Mouse (Mus musculus) limb, embryonic 12.5 days (tissue): ENCODE results near the gene Atxn2. TPM values are rescaled to one million over a fixed set of nuclear protein-coding genes. Genes with fewer than 3 reads are reported as not detected.

Experiments used
- ATAC-seq: fragments of 200-750 bp; cut with Nextera tagmentation; 2 replicates; pipeline ENCODE4 v1.8.0; 2017; ENCODE audit warnings: low read depth, moderate TSS enrichment; ENCODE audit not compliant: insufficient number of reproducible peaks, insufficient read depth, low FRiP score, low TSS enrichment
- H3K27ac ChIP-seq: fragments of 300-500 bp; sonication (generic); 2 replicates; pipeline ENCODE4 v1.5.1; 2016; ENCODE audit warnings: mild to moderate bottlenecking, moderate library complexity
- H3K27me3 ChIP-seq: fragments of 300-500 bp; sonication (generic); 2 replicates; pipeline ENCODE4 v1.6.1; 2016; ENCODE audit warnings: mild to moderate bottlenecking, moderate library complexity
- H3K36me3 ChIP-seq: fragments of 300-500 bp; sonication (generic); 2 replicates; pipeline ENCODE4 v1.6.1; 2016; ENCODE audit warnings: mild to moderate bottlenecking, moderate library complexity
- H3K4me1 ChIP-seq: fragments of 300-500 bp; sonication (generic); replicated peaks from 2 replicates; pipeline ENCODE4 v1.6.1; 2016
- H3K4me2 ChIP-seq: fragments of 300-500 bp; sonication (generic); 2 replicates; pipeline ENCODE4 v1.6.1; 2016; ENCODE audit warnings: mild to moderate bottlenecking, moderate library complexity
- H3K4me3 ChIP-seq: fragments of 300-500 bp; sonication (generic); replicated peaks from 2 replicates; pipeline ENCODE4 v1.5.1; 2016; ENCODE audit warnings: mild to moderate bottlenecking
- H3K9ac ChIP-seq: fragments of 300-500 bp; sonication (generic); replicated peaks from 2 replicates; pipeline ENCODE4 v1.6.1; 2016; ENCODE audit warnings: mild to moderate bottlenecking, moderate library complexity
- H3K9me3 ChIP-seq: fragments of 300-500 bp; sonication (generic); 2 replicates; pipeline ENCODE4 v1.6.1; 2016; ENCODE audit warnings: mild to moderate bottlenecking, moderate library complexity
- WGBS: fragments of 180-500 bp; shearing (Covaris S2); methylation state at CpG from one replicate; pipeline ENCODE4 v1.1.7; 2016; 5-methylcytosine and 5-hydroxymethylcytosine counted together
- polyA plus RNA-seq: library from polyadenylated mRNA; unstranded; fragments of >200 nt; fragmentation: Nextera tagmentation; extraction: Ambion mirVana; gene quantifications from 2 replicates; pipeline ENCODE4 v1.2.1, GENCODE M21; 2016

The Atxn2 gene
- polyA plus RNA-seq, 1 experiment from 2014 or later = 79.2 TPM

DNA sequence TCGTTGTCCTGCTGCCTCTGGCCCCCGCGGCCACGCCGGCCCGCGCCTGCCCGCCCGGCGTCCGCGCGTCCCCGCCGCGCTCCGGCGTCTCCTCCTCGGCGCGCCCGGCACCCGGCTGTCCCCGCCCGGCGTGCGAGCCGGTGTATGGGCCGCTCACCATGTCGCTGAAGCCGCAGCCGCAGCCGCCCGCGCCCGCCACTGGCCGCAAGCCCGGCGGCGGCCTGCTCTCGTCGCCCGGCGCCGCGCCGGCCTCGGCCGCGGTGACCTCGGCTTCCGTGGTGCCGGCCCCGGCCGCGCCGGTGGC is 743 bp downstream of the Atxn2 start:
- peak overlapping the region; percentile 98 for H3K4me3 ChIP-seq
- H3K9me3 ChIP-seq = no peaks in the 10 kb centered on the region
- H3K27me3 ChIP-seq = no peaks in the 10 kb centered on the region
- H3K36me3 ChIP-seq = peaks cover 11% of the 10 kb centered on the region; the same call in 1 of the 2 replicates
- peaks cover 32% of the 10 kb centered on the region for H3K4me1 ChIP-seq
- ATAC-seq = no peak
- peak overlapping the region; percentile 96 for H3K9ac ChIP-seq
- 2% methylated on average over 57 of the region's 57 CpGs for WGBS
- peak overlapping the region; percentile 86 for H3K4me2 ChIP-seq
- H3K27ac ChIP-seq = peak overlapping the region; percentile 94

DNA sequence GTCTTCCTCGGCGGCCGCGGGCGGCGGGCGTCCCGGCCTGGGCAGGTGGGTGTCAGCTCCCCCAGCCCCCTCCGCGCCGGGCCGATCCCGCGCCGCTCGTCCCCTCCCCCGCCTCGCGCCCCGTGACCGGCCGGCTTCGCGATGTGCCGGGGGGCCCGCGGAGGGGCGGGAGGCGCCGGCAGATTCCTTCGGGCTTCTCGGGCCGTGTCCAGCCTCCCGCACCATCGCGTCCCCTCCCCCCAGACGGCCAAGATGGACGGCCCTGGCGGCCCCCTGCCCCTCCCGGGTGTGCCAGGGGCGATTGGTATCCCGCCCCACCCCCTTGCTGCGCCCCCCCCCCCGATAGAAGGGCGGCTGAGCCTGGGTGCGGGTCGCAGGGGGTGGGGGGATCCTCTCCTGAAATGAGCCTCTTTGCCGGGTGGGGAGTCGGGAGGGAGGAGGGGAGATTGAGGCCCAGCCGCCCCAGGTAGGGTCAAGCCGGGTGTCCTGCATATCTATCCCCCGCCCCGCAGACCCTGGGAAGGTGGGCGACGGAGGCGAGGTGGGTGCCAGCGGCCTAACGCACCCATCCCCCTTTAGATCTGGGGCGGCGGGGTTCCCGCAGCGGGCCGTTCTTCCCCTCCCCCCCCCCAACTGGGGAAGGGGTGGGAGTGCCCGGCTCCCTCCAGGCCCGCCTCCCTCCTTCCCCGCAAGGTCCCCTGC is 1.2 kb downstream of the Atxn2 start:
- Histone ChIP-seq H3K4me2 (peak overlapping the region; percentile 86), H3K4me3 (peak overlapping the region; percentile 98), H3K9ac (peak overlapping the region; percentile 96), H3K27me3 (no peaks in the 10 kb centered on the region), H3K27ac (peak overlapping the region; percentile 94), H3K9me3 (no peaks in the 10 kb centered on the region), H3K4me1 (peaks cover 32% of the 10 kb centered on the region), H3K36me3 (peaks cover 13% of the 10 kb centered on the region)
- under 1% methylated on average over 45 of the region's 66 CpGs for WGBS
- ATAC-seq = peak; percentile 44; the same call in 1 of the 2 replicates

DNA sequence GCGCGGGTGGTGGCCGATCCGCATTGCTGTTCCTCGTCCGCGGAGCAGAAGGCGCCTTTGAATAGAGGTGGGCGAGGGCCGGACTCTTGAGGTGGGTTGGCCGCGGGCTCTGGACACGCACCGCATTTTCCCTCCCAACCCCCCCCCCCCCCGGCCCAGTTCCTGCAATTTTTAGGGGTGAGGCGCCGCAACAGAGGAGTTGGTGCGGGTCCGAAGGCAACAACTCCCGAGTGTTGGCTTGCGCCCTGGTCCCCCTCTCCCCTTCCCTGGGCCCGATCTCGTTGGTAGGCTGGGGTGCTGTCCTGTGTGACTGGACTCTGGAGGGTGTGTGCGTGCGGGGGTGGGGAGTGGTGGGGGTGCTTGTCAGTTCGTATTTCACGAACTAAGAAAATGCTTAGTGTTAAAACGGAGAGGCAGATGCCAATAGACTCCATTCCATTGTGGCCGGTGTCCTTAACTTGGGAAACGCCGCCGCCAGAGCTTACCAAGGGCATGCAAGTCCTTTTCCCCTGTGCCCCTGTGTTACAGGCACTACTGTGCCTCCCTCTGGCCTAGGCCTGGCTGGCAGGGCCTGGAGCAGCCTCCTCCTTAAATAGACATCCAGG is 1.9 kb downstream of the Atxn2 start:
- no peak for ATAC-seq

DNA sequence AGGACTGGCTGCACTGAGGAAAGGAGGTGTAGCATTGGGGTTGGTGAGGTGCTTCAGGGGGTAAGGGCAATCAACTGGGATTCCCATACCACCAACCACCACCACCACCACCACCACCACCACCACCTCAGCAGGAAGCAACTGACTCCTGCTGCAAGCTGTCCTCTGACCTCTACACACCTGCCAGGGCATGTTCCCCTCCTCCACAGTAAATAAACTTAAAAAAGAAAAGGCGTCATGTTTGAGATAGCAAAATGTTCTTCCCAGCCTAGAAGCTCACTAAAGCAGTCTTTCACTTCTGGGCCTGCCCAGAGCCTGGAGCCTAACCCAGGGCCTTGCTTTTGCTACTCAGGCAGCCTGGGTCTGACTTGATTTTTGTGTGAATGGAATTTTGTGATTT is 3.2 kb downstream of the Atxn2 start:
- ATAC-seq = no peak
- Histone ChIP-seq H3K4me1 (peaks cover 42% of the 10 kb centered on the region), H3K36me3 (peaks cover 19% of the 10 kb centered on the region), H3K4me3 (no peak overlapping the region), H3K27ac (no peak overlapping the region), H3K9me3 (no peaks in the 10 kb centered on the region), H3K27me3 (no peaks in the 10 kb centered on the region), H3K9ac (no peak overlapping the region), H3K4me2 (peak overlapping the region; percentile 86)
- 95% methylated on average over 1 of the region's 1 CpGs for WGBS

More for the DNA sequence above, 1.9 kb downstream of the Atxn2 start:
- no peaks in the 10 kb centered on the region for H3K9me3 ChIP-seq
- 1% methylated on average over 32 of the region's 32 CpGs for WGBS
- peak overlapping the region; percentile 94 for H3K27ac ChIP-seq
- H3K4me2 ChIP-seq = peak overlapping the region; percentile 86
- peak overlapping the region; percentile 96 for H3K9ac ChIP-seq
- H3K4me3 ChIP-seq = peak overlapping the region; percentile 98
- peaks cover 19% of the 10 kb centered on the region for H3K36me3 ChIP-seq
- peaks cover 36% of the 10 kb centered on the region for H3K4me1 ChIP-seq
- no peaks in the 10 kb centered on the region for H3K27me3 ChIP-seq

DNA sequence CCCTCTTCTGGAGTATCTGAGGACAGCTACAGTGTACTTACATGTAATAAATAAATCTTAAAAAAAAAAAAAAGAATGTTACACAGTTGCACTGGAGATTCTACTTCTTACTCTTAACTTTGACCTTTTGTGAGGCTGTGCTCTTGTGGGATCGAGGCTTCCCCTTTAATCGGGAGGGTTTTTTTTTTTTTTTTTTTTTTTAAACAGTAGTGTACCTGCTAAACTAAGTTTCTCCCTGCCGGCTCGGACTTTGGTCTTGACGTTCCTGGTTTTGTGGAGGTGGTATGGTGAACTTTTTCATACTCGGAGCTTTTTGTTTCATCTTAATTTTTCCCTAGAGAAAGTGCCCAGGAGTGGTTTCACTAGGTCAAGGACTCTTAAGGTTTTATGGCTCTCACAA is 3.8 kb downstream of the Atxn2 start:
- H3K27ac ChIP-seq = no peak overlapping the region
- no peak for ATAC-seq
- peaks cover 44% of the 10 kb centered on the region for H3K4me1 ChIP-seq
- WGBS = 84% methylated on average over 6 of the region's 6 CpGs
- H3K9ac ChIP-seq = no peak overlapping the region
- H3K27me3 ChIP-seq = no peaks in the 10 kb centered on the region
- no peak overlapping the region for H3K4me3 ChIP-seq
- H3K9me3 ChIP-seq = no peaks in the 10 kb centered on the region
- H3K36me3 ChIP-seq = peaks cover 19% of the 10 kb centered on the region
- no peak overlapping the region for H3K4me2 ChIP-seq

DNA sequence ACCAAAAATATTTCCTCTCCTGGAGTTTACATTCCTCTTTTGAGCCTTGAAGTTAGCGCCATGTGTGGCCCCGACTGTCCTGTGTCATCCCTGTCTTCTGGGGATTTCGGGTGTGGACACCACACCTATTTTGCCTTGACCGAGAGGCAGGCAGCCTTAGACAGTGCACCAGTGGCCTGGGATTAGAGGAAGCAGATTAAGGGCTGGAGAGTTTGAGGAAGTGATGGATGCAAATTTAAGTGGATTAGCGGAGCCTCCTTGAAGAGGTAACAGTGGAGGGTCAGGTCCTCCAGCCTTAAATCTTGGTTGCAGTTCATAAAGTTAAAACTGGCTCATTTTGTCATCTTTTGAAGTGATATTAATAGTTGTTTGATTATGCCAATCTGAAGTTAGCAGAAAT is 7.3 kb downstream of the Atxn2 start:
- peaks cover 46% of the 10 kb centered on the region for H3K4me1 ChIP-seq
- H3K4me3 ChIP-seq = no peak overlapping the region
- H3K27ac ChIP-seq = no peak overlapping the region
- no peaks in the 10 kb centered on the region for H3K27me3 ChIP-seq
- H3K9ac ChIP-seq = no peak overlapping the region
- no peak for ATAC-seq
- WGBS = 86% methylated on average over 5 of the region's 5 CpGs
- H3K9me3 ChIP-seq = no peaks in the 10 kb centered on the region
- H3K36me3 ChIP-seq = peaks cover 19% of the 10 kb centered on the region
- no peak overlapping the region for H3K4me2 ChIP-seq

DNA sequence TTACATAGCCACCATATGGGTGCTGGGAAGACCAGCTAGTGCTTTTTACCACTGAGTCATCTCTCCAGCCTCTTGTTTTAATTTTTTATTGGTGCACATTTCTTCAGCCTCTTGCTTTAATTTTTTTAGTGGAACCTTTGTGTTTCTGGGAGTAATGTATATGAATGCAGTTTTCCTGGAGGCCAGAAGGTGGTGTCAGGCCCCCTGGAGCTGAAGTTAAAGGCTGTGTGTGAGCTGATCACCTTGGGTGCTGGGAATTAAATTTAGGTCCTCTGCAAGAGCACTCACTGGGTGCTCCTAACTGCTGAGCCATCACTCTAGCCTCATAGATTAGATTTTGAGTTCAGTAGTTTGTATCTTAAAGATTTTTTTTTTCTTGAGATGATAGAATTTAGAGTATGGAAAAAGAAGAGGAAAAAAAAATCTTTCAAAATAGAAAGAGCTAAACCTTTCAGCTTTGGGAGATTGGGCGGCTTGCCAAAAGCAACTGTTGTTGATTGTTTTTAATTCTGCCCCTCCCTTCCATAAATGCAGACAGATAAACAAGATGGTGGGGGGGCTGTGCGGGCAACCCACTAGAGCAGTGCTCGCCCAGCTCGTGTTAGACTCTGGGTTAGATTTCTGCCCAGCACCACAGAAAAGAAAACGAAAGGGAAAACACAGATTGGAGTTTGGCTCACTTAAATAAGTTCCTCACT is 9.9 kb downstream of the Atxn2 start:
- 93% methylated on average over 5 of the region's 5 CpGs for WGBS
- peaks cover 24% of the 10 kb centered on the region for H3K4me1 ChIP-seq
- H3K9me3 ChIP-seq = no peaks in the 10 kb centered on the region
- H3K27me3 ChIP-seq = no peaks in the 10 kb centered on the region
- no peak overlapping the region for H3K27ac ChIP-seq
- H3K9ac ChIP-seq = no peak overlapping the region
- H3K4me2 ChIP-seq = no peak overlapping the region
- ATAC-seq = no peak
- peaks cover 8% of the 10 kb centered on the region for H3K36me3 ChIP-seq
- no peak overlapping the region for H3K4me3 ChIP-seq

DNA sequence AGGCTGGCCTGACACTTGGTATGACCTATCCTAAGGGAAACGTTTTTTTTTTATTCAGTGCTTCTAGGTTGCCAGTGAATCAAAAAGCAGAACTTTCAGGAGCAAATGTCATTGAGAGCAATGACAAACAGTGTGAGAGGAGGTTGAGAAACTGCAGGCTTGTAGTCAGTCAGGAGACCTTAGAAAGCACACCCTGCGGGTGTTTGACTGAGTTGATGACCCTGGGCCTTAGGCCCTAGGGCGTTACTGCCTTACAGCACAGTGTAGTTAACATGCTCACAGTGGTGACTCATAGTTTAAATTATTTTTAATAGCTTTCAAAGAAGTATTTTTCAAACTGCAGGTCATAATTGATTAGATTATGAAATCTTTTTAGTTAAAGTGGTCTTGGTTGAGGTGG is 10.7 kb downstream of the Atxn2 start:
- 76% methylated on average over 3 of the region's 3 CpGs for WGBS
- Histone ChIP-seq H3K27me3 (no peaks in the 10 kb centered on the region), H3K4me1 (peaks cover 18% of the 10 kb centered on the region; the same call in 1 of the 2 replicates), H3K9ac (no peak overlapping the region), H3K4me3 (no peak overlapping the region), H3K36me3 (peaks cover 8% of the 10 kb centered on the region), H3K4me2 (no peak overlapping the region), H3K27ac (no peak overlapping the region), H3K9me3 (no peaks in the 10 kb centered on the region)
- no peak for ATAC-seq

DNA sequence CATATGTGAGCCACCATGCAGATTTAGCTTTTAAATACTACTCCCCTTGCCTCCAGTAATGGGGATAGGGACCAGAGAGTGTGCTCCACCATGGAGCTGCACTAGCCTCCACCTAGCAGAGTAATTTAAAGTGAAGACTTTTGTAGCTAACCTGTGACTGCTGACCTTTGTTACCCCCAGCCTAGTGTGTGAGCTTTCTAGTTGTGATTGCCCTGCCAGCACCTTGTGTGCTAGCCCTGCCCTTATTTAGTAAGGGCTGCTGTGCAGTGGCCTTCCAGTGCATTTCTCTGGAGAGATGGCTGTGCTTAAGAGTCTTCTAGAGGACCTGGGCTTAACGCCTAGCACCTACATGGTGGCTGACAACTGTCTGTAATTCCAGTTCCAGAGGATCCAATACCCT is 13.5 kb downstream of the Atxn2 start:
- H3K4me2 ChIP-seq = no peak overlapping the region
- no peak overlapping the region for H3K9ac ChIP-seq
- no peak overlapping the region for H3K4me3 ChIP-seq
- ATAC-seq = no peak
- WGBS = 91% methylated on average over 1 of the region's 1 CpGs
- H3K4me1 ChIP-seq = 0 out of 2 replicates have a peak, but pooled peaks cover 6% of the 10 kb centered on the region
- no peak overlapping the region for H3K27ac ChIP-seq
- no peaks in the 10 kb centered on the region for H3K9me3 ChIP-seq
- no peaks in the 10 kb centered on the region for H3K27me3 ChIP-seq
- H3K36me3 ChIP-seq = peaks cover 11% of the 10 kb centered on the region

DNA sequence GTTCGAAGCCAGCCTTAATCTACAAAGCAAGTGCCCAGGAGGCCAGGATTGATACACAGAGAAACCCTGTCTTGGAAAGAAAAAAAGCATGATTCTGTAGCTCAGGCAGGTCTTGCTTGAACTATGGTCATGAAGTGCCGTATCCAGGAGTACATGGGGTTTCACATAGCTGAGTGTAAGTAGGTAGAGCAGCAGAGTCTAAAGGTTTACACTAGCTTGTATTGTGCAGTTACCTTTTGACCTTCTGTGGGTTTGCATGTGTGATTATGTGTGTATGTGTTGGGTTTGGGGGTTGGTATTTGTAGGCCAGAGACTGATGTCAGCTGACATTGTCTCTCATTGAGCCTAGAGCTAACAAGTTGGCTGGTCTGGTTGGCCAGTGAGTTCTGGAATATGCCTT is 18.9 kb downstream of the Atxn2 start:
- H3K36me3 ChIP-seq = peaks cover 20% of the 10 kb centered on the region
- no peaks in the 10 kb centered on the region for H3K9me3 ChIP-seq
- H3K4me2 ChIP-seq = no peak overlapping the region

DNA sequence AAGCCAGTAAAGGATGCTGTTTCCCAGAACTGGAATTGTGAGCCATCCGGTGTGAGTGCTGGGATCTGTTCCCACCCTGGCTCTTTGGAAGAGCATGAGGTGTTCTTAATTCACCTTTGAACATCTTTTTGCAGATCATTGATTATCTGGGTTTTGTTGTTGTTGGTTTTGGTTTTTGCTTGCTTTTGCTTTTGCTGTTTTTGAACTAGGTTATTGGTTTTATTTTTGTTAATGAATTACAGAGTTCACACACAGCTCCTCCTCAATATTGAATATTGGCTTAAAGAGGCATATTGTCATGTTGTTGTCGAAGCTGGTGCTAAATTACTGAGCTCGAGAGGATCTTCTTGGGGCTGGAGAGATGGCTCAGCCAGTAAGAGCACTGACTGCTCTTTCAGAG is 25.5 kb downstream of the Atxn2 start:
- Histone ChIP-seq H3K9me3 (no peaks in the 10 kb centered on the region), H3K4me2 (no peak overlapping the region), H3K27ac (no peak overlapping the region), H3K9ac (no peak overlapping the region), H3K4me1 (no peaks in the 10 kb centered on the region), H3K4me3 (no peak overlapping the region), H3K27me3 (no peaks in the 10 kb centered on the region), H3K36me3 (peaks cover 21% of the 10 kb centered on the region)
- WGBS = 94% methylated on average over 3 of the region's 3 CpGs
- ATAC-seq = no peak

More for the DNA sequence above, 18.9 kb downstream of the Atxn2 start:
- ATAC-seq = no peak
- Histone ChIP-seq H3K9ac (no peak overlapping the region), H3K4me1 (no peaks in the 10 kb centered on the region), H3K27ac (no peak overlapping the region), H3K4me3 (no peak overlapping the region), H3K27me3 (no peaks in the 10 kb centered on the region)
- WGBS = 99% methylated on average over 2 of the region's 2 CpGs
